Mouse (Mus musculus): ENCODE results near the gene Dirc2. TPM values are rescaled to one million over a fixed set of nuclear protein-coding genes. Genes with fewer than 3 reads are reported as not detected.

Gene Dirc2
- polyA plus RNA-seq, 1 experiment from 2014 or later = 10.0 TPM

DNA sequence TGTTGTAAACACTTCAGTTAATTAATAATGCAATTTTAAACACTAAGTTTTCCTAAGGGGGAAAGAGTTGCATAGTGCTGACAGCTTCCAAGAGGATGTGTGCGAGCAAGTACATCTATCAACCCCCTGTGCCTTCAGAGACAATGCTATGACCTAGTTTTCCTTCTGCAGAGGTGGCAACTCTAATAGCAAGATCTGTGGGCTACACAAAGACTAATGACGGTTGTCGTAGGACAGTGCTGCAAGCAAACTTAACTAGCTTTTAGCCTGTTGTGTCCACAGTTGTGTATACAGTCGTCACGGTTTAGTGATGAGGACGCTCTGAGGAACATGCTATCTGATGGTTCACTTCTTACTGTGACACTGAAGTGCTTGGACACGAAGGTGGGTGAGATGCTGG, 54.5 kb downstream of the Dirc2 start:
- H3K9me3 ChIP-seq (ENCODE audit: control insufficient read depth, low read length) = 0 out of 2 replicates have a peak, but pooled peaks cover 2% of the 10 kb centered on the region
- no peak for ATAC-seq (ENCODE audit: low read depth)
- no peak overlapping the region for H3K27ac ChIP-seq (ENCODE audit: low read length)
- no peaks in the 10 kb centered on the region for H3K27me3 ChIP-seq (ENCODE audit: control insufficient read depth, insufficient read depth, low read depth, low read length)
- H3K4me1 ChIP-seq (replicated peaks; ENCODE audit: control insufficient read depth, insufficient read depth, low read length) = peaks cover 4% of the 10 kb centered on the region; the same call in 1 of the 2 replicates
- 75% methylated on average over 7 of the region's 7 CpGs for WGBS
- H3K4me2 ChIP-seq (ENCODE audit: low read depth, low read length) = no peak overlapping the region
- H3K9ac ChIP-seq (ENCODE audit: low read length) = no peak overlapping the region
- H3K4me3 ChIP-seq (ENCODE audit: low read length) = no peak overlapping the region
- peaks cover 2% of the 10 kb centered on the region; the same call in 1 of the 2 replicates for H3K36me3 ChIP-seq (ENCODE audit: control insufficient read depth, insufficient read depth, low read length)

- H3K4me3 ChIP-seq (ENCODE audit: low read length) = no peak overlapping the region
- H3K9ac ChIP-seq (ENCODE audit: low read length) = no peak overlapping the region
- no peaks in the 10 kb centered on the region for H3K27me3 ChIP-seq (ENCODE audit: control insufficient read depth, insufficient read depth, low read depth, low read length)
- WGBS = 73% methylated on average over 7 of the region's 7 CpGs
- 0 out of 2 replicates have a peak, but pooled peaks cover 2% of the 10 kb centered on the region for H3K9me3 ChIP-seq (ENCODE audit: control insufficient read depth, low read length)
- no peak overlapping the region for H3K4me2 ChIP-seq (ENCODE audit: low read depth, low read length)
- no peak for ATAC-seq (ENCODE audit: low read depth)
- no peak overlapping the region for H3K27ac ChIP-seq (ENCODE audit: low read length)
- peaks cover 4% of the 10 kb centered on the region; the same call in 1 of the 2 replicates for H3K4me1 ChIP-seq (replicated peaks; ENCODE audit: control insufficient read depth, insufficient read depth, low read length)
- no peaks in the 10 kb centered on the region; the same call in 1 of the 2 replicates for H3K36me3 ChIP-seq (ENCODE audit: control insufficient read depth, insufficient read depth, low read length)
Measured at GRCm38 (mm10) chr16:35713606-35714005, 55.5 kb downstream of the Dirc2 start.

DNA sequence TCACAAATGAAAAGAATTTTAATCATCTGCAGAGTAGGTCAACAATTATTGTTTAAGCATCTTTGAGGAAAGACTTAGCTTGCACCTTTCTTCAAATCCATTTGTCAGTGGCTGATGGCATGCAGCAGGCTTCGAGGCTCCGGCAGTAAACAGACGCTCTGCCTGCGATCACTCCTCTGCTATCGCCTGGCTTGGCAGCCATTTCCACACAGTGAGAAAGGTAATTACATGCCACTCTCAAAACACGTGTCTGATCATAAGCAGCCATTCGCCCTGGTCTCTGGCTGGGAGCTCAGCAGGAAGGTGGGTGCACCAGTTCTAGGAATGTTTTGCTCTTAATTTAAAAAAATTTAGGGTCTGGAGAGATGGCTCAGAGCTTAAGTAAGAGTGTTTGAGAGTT, 58.2 kb downstream of the Dirc2 start:
- 40% methylated on average over 7 of the region's 7 CpGs for WGBS
- ATAC-seq (ENCODE audit: low read depth) = no peak
- Histone ChIP-seq H3K9ac (ENCODE audit: low read length) (no peak overlapping the region), H3K4me1 (replicated peaks; ENCODE audit: control insufficient read depth, insufficient read depth, low read length) (peaks cover 4% of the 10 kb centered on the region; the same call in 1 of the 2 replicates), H3K4me3 (ENCODE audit: low read length) (no peak overlapping the region), H3K27me3 (ENCODE audit: control insufficient read depth, insufficient read depth, low read depth, low read length) (no peaks in the 10 kb centered on the region), H3K27ac (ENCODE audit: low read length) (no peak overlapping the region), H3K9me3 (ENCODE audit: control insufficient read depth, low read length) (no peaks in the 10 kb centered on the region), H3K36me3 (ENCODE audit: control insufficient read depth, insufficient read depth, low read length) (no peaks in the 10 kb centered on the region), H3K4me2 (ENCODE audit: low read depth, low read length) (no peak overlapping the region)

DNA sequence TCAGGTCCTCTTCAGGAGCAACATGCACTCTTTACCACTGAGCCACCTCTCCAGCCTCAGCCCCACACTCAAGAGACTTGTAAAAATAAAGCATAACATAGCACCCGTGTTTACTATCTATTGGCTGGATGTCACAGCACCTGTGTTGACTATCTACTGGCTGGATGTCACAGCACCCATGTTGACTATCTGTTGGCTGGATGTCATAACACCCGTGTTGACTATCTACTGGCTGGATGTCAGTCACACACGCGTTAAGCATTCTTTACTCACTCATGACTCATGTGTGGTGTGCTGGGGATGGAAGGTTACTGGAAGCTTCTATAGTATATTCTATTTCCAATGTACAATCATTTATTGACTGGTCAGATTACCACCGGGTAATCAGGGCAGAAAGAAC, 62.2 kb downstream of the Dirc2 start:
- no peaks in the 10 kb centered on the region for H3K36me3 ChIP-seq (ENCODE audit: control insufficient read depth, insufficient read depth, low read length)
- 84% methylated on average over 5 of the region's 5 CpGs for WGBS
- H3K4me3 ChIP-seq (ENCODE audit: low read length) = no peak overlapping the region
- H3K9ac ChIP-seq (ENCODE audit: low read length) = no peak overlapping the region
- no peak overlapping the region for H3K27ac ChIP-seq (ENCODE audit: low read length)
- H3K27me3 ChIP-seq (ENCODE audit: control insufficient read depth, insufficient read depth, low read depth, low read length) = no peaks in the 10 kb centered on the region
- no peak overlapping the region for H3K4me2 ChIP-seq (ENCODE audit: low read depth, low read length)
- no peak for ATAC-seq (ENCODE audit: low read depth)
- H3K4me1 ChIP-seq (replicated peaks; ENCODE audit: control insufficient read depth, insufficient read depth, low read length) = no peaks in the 10 kb centered on the region
- no peaks in the 10 kb centered on the region for H3K9me3 ChIP-seq (ENCODE audit: control insufficient read depth, low read length)

GRCm38 (mm10) chr16:35704796-35705195, 64.4 kb downstream of the Dirc2 start:
- Histone ChIP-seq H3K4me1 (replicated peaks; ENCODE audit: control insufficient read depth, insufficient read depth, low read length) (no peaks in the 10 kb centered on the region), H3K9me3 (ENCODE audit: control insufficient read depth, low read length) (no peaks in the 10 kb centered on the region)
- WGBS = 74% methylated on average over 14 of the region's 14 CpGs

GRCm38 (mm10) chr16:35703763-35704679, 65.1 kb downstream of the Dirc2 start:
- no peaks in the 10 kb centered on the region for H3K27me3 ChIP-seq (ENCODE audit: control insufficient read depth, insufficient read depth, low read depth, low read length)
- no peaks in the 10 kb centered on the region for H3K9me3 ChIP-seq (ENCODE audit: control insufficient read depth, low read length)
- WGBS = 73% methylated on average over 16 of the region's 16 CpGs
- H3K4me3 ChIP-seq (ENCODE audit: low read length) = no peak overlapping the region
- H3K4me1 ChIP-seq (replicated peaks; ENCODE audit: control insufficient read depth, insufficient read depth, low read length) = no peaks in the 10 kb centered on the region
- ATAC-seq (ENCODE audit: low read depth) = no peak
- no peaks in the 10 kb centered on the region for H3K36me3 ChIP-seq (ENCODE audit: control insufficient read depth, insufficient read depth, low read length)
- no peak overlapping the region for H3K9ac ChIP-seq (ENCODE audit: low read length)
- H3K27ac ChIP-seq (ENCODE audit: low read length) = no peak overlapping the region
- H3K4me2 ChIP-seq (ENCODE audit: low read depth, low read length) = no peak overlapping the region

More at GRCm38 (mm10) chr16:35704796-35705195, 64.4 kb downstream of the Dirc2 start:
- H3K4me3 ChIP-seq (ENCODE audit: low read length) = no peak overlapping the region
- no peak overlapping the region for H3K27ac ChIP-seq (ENCODE audit: low read length)
- no peaks in the 10 kb centered on the region for H3K36me3 ChIP-seq (ENCODE audit: control insufficient read depth, insufficient read depth, low read length)
- no peaks in the 10 kb centered on the region for H3K27me3 ChIP-seq (ENCODE audit: control insufficient read depth, insufficient read depth, low read depth, low read length)
- H3K9ac ChIP-seq (ENCODE audit: low read length) = no peak overlapping the region
- H3K4me2 ChIP-seq (ENCODE audit: low read depth, low read length) = no peak overlapping the region
- no peak for ATAC-seq (ENCODE audit: low read depth)

DNA sequence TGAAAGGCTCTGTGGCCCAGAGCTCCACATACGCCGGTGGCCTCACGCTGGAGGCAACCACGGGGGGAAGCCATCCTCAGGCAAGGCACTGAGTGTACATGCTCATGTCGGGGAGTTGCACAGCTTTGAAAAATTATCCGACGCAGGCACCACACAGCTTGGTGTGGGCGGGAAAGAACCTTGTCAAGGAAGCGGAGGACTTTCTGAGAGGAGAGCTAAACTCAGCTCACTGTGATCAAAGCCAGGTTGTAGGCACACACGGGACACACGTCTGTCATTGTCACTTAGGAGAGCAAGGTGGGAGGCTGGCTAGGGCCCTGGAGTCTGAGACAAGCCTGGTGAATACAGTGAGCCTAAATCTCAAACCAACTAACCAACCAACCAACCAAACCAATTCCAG, 67.3 kb downstream of the Dirc2 start:
- H3K4me1 ChIP-seq (replicated peaks; ENCODE audit: control insufficient read depth, insufficient read depth, low read length) = no peaks in the 10 kb centered on the region
- no peak for ATAC-seq (ENCODE audit: low read depth)
- WGBS = 42% methylated on average over 11 of the region's 11 CpGs

DNA sequence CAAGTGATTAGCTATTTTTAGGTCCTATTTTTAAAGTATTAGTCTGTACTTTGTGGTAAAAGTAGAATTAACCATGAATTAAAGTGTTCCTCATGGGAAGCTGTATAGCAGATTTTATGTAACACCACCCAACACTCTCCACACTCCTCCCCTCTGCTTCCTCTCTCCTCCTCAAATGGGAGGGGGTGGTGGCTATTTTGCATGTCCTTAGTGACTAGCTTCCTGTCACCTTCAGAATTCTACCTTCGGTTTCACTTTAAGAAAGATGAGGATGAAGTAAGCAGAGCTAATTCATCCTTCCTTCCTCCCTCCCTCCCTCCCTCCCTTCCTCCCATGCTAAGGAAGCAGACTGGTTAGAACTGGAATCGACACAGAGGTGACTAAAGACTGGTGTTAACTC, 73.1 kb downstream of the Dirc2 start:
- 70% methylated on average over 2 of the region's 2 CpGs for WGBS
- no peak overlapping the region for H3K9ac ChIP-seq (ENCODE audit: low read length)
- no peak overlapping the region for H3K4me2 ChIP-seq (ENCODE audit: low read depth, low read length)
- no peaks in the 10 kb centered on the region for H3K27me3 ChIP-seq (ENCODE audit: control insufficient read depth, insufficient read depth, low read depth, low read length)
- H3K27ac ChIP-seq (ENCODE audit: low read length) = no peak overlapping the region
- H3K4me1 ChIP-seq (replicated peaks; ENCODE audit: control insufficient read depth, insufficient read depth, low read length) = no peaks in the 10 kb centered on the region
- no peak overlapping the region for H3K4me3 ChIP-seq (ENCODE audit: low read length)
- no peaks in the 10 kb centered on the region for H3K36me3 ChIP-seq (ENCODE audit: control insufficient read depth, insufficient read depth, low read length)
- H3K9me3 ChIP-seq (ENCODE audit: control insufficient read depth, low read length) = no peaks in the 10 kb centered on the region
- no peak for ATAC-seq (ENCODE audit: low read depth)

More for the DNA sequence above, 67.3 kb downstream of the Dirc2 start:
- no peaks in the 10 kb centered on the region for H3K27me3 ChIP-seq (ENCODE audit: control insufficient read depth, insufficient read depth, low read depth, low read length)
- H3K9me3 ChIP-seq (ENCODE audit: control insufficient read depth, low read length) = no peaks in the 10 kb centered on the region
- H3K27ac ChIP-seq (ENCODE audit: low read length) = no peak overlapping the region
- H3K9ac ChIP-seq (ENCODE audit: low read length) = no peak overlapping the region
- no peak overlapping the region for H3K4me3 ChIP-seq (ENCODE audit: low read length)
- H3K4me2 ChIP-seq (ENCODE audit: low read depth, low read length) = no peak overlapping the region
- no peaks in the 10 kb centered on the region for H3K36me3 ChIP-seq (ENCODE audit: control insufficient read depth, insufficient read depth, low read length)

DNA sequence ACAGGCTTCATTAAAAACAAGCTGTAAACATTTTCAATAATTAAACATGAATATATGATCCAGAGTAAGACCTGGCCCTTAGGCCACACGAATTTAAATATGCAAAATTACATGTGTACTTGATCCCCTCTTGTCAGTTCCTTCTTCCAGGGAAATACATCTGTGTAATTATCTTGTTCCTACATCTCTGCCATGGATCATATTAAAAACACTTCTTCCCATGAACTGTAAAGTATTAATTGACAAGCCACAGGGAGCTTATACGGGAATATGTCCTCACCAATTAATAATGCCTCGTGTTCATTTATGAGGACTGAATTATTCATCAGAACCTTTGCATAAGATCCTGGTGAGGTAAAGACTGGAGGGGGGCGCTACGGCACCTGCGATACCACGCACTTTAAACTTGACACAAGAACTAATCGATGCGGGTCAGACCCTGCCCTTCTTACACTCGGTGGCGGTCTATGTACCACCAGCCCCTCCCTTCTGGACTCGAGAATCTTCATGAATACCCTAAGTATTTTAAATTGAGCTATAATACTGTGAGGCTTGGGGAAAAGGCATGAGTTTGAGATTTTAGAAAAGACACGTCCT, 74.8 kb downstream of the Dirc2 start:
- H3K27ac ChIP-seq (ENCODE audit: low read length) = no peak overlapping the region
- H3K4me1 ChIP-seq (replicated peaks; ENCODE audit: control insufficient read depth, insufficient read depth, low read length) = no peaks in the 10 kb centered on the region
- 92% methylated on average over 13 of the region's 13 CpGs for WGBS
- ATAC-seq (ENCODE audit: low read depth) = no peak
- H3K27me3 ChIP-seq (ENCODE audit: control insufficient read depth, insufficient read depth, low read depth, low read length) = no peaks in the 10 kb centered on the region
- no peak overlapping the region for H3K4me3 ChIP-seq (ENCODE audit: low read length)
- H3K4me2 ChIP-seq (ENCODE audit: low read depth, low read length) = no peak overlapping the region
- H3K9ac ChIP-seq (ENCODE audit: low read length) = no peak overlapping the region
- H3K36me3 ChIP-seq (ENCODE audit: control insufficient read depth, insufficient read depth, low read length) = no peaks in the 10 kb centered on the region
- H3K9me3 ChIP-seq (ENCODE audit: control insufficient read depth, low read length) = no peaks in the 10 kb centered on the region
